Mouse (Mus musculus): ENCODE results near the gene Lmbrd1. TPM values are rescaled to one million over a fixed set of nuclear protein-coding genes. Genes with fewer than 3 reads are reported as not detected.

Gene Lmbrd1
- polyA plus RNA-seq, 1 experiment from 2014 or later = 33.7 TPM

- Histone ChIP-seq H3K4me2 (ENCODE audit: low read length) (peak overlapping the region; percentile 69), H3K36me3 (ENCODE audit: control insufficient read depth, insufficient read depth, low read length) (no peaks in the 10 kb centered on the region), H3K4me3 (ENCODE audit: low read depth, low read length) (peak overlapping the region; percentile 76), H3K27ac (ENCODE audit: low read depth, low read length) (peak overlapping the region; percentile 76), H3K4me1 (ENCODE audit: control insufficient read depth, insufficient read depth, low read length) (peaks cover 4% of the 10 kb centered on the region), H3K9ac (ENCODE audit: low read length) (peak overlapping the region; percentile 88), H3K9me3 (replicated peaks; ENCODE audit: control insufficient read depth, low read length) (no peaks in the 10 kb centered on the region), H3K27me3 (replicated peaks; ENCODE audit: control insufficient read depth, insufficient read depth, low read length) (no peaks in the 10 kb centered on the region)
- ATAC-seq = no peak
- no peak for DNase-seq (ENCODE audit: low spot score)
- WGBS = 3% methylated on average over 13 of the region's 13 CpGs
These were observed 641 bp downstream of the Lmbrd1 start for GRCm38 (mm10) chr1:24679071-24679470.

GRCm38 (mm10) chr1:24680991-24681390 is 2.6 kb downstream of the Lmbrd1 start:
- Histone ChIP-seq H3K27ac (ENCODE audit: low read depth, low read length) (no peak overlapping the region), H3K4me3 (ENCODE audit: low read depth, low read length) (no peak overlapping the region), H3K9me3 (replicated peaks; ENCODE audit: control insufficient read depth, low read length) (no peaks in the 10 kb centered on the region), H3K4me2 (ENCODE audit: low read length) (no peak overlapping the region), H3K9ac (ENCODE audit: low read length) (no peak overlapping the region), H3K36me3 (ENCODE audit: control insufficient read depth, insufficient read depth, low read length) (no peaks in the 10 kb centered on the region), H3K27me3 (replicated peaks; ENCODE audit: control insufficient read depth, insufficient read depth, low read length) (no peaks in the 10 kb centered on the region), H3K4me1 (ENCODE audit: control insufficient read depth, insufficient read depth, low read length) (peaks cover 4% of the 10 kb centered on the region)
- no peak for DNase-seq (ENCODE audit: low spot score)
- ATAC-seq = no peak
- WGBS = over 99% methylated on average over 3 of the region's 3 CpGs

DNA sequence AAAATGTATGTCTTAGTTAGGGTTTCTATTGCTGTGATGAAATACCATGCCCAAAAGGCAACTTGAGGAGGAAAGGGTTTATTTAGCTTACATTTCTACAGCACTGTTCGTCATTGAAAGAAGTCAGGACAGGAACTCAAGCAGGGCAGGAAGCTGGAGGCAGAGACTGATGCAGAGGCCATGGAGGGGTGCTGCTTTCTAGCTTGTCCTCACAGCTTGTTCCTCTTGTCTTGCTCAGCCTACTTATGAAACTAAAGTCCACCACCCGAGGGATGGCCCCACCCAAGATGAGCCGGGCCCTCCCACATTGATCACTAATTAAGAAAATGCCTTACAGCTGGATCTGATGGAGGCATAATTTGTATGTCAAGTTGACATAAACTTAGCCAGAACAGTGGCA is 3.5 kb downstream of the Lmbrd1 start:
- Histone ChIP-seq H3K27me3 (replicated peaks; ENCODE audit: control insufficient read depth, insufficient read depth, low read length) (no peaks in the 10 kb centered on the region), H3K4me2 (ENCODE audit: low read length) (no peak overlapping the region), H3K9me3 (replicated peaks; ENCODE audit: control insufficient read depth, low read length) (no peaks in the 10 kb centered on the region), H3K36me3 (ENCODE audit: control insufficient read depth, insufficient read depth, low read length) (no peaks in the 10 kb centered on the region), H3K27ac (ENCODE audit: low read depth, low read length) (no peak overlapping the region), H3K9ac (ENCODE audit: low read length) (no peak overlapping the region), H3K4me3 (ENCODE audit: low read depth, low read length) (no peak overlapping the region), H3K4me1 (ENCODE audit: control insufficient read depth, insufficient read depth, low read length) (peaks cover 4% of the 10 kb centered on the region)
- WGBS = 81% methylated on average over 3 of the region's 3 CpGs
- ATAC-seq (no peak), DNase-seq (ENCODE audit: low spot score) (no peak)

- DNase-seq (ENCODE audit: low spot score) = peak; percentile 42
- peaks cover 4% of the 10 kb centered on the region for H3K4me1 ChIP-seq (ENCODE audit: control insufficient read depth, insufficient read depth, low read length)
- no peak overlapping the region for H3K9ac ChIP-seq (ENCODE audit: low read length)
- WGBS = 91% methylated on average over 1 of the region's 1 CpGs
- peak; percentile 90 for ATAC-seq
- H3K9me3 ChIP-seq (replicated peaks; ENCODE audit: control insufficient read depth, low read length) = no peaks in the 10 kb centered on the region
- no peak overlapping the region for H3K27ac ChIP-seq (ENCODE audit: low read depth, low read length)
- H3K36me3 ChIP-seq (ENCODE audit: control insufficient read depth, insufficient read depth, low read length) = no peaks in the 10 kb centered on the region
- H3K4me2 ChIP-seq (ENCODE audit: low read length) = no peak overlapping the region
- no peak overlapping the region for H3K4me3 ChIP-seq (ENCODE audit: low read depth, low read length)
- no peaks in the 10 kb centered on the region for H3K27me3 ChIP-seq (replicated peaks; ENCODE audit: control insufficient read depth, insufficient read depth, low read length)
These were observed 5.5 kb downstream of the Lmbrd1 start for GRCm38 (mm10) chr1:24683947-24684346.

GRCm38 (mm10) chr1:24685606-24686005 is 7.2 kb downstream of the Lmbrd1 start:
- Histone ChIP-seq H3K27me3 (replicated peaks; ENCODE audit: control insufficient read depth, insufficient read depth, low read length) (no peaks in the 10 kb centered on the region), H3K36me3 (ENCODE audit: control insufficient read depth, insufficient read depth, low read length) (no peaks in the 10 kb centered on the region), H3K9ac (ENCODE audit: low read length) (no peak overlapping the region), H3K4me3 (ENCODE audit: low read depth, low read length) (no peak overlapping the region), H3K27ac (ENCODE audit: low read depth, low read length) (no peak overlapping the region), H3K4me2 (ENCODE audit: low read length) (no peak overlapping the region), H3K4me1 (ENCODE audit: control insufficient read depth, insufficient read depth, low read length) (no peaks in the 10 kb centered on the region), H3K9me3 (replicated peaks; ENCODE audit: control insufficient read depth, low read length) (no peaks in the 10 kb centered on the region)
- DNase-seq (ENCODE audit: low spot score) (no peak), ATAC-seq (no peak)
- WGBS = 95% methylated on average over 7 of the region's 7 CpGs

GRCm38 (mm10) chr1:24686235-24687021 is 8.0 kb downstream of the Lmbrd1 start:
- ATAC-seq = peak; percentile 89
- Histone ChIP-seq H3K36me3 (ENCODE audit: control insufficient read depth, insufficient read depth, low read length) (no peaks in the 10 kb centered on the region), H3K4me2 (ENCODE audit: low read length) (no peak overlapping the region), H3K9ac (ENCODE audit: low read length) (no peak overlapping the region), H3K27me3 (replicated peaks; ENCODE audit: control insufficient read depth, insufficient read depth, low read length) (no peaks in the 10 kb centered on the region), H3K4me3 (ENCODE audit: low read depth, low read length) (no peak overlapping the region), H3K9me3 (replicated peaks; ENCODE audit: control insufficient read depth, low read length) (no peaks in the 10 kb centered on the region), H3K27ac (ENCODE audit: low read depth, low read length) (no peak overlapping the region), H3K4me1 (ENCODE audit: control insufficient read depth, insufficient read depth, low read length) (no peaks in the 10 kb centered on the region)
- peak; percentile 68 for DNase-seq (ENCODE audit: low spot score)
- 71% methylated on average over 4 of the region's 4 CpGs for WGBS

- Histone ChIP-seq H3K9ac (ENCODE audit: low read length) (no peak overlapping the region), H3K4me1 (ENCODE audit: control insufficient read depth, insufficient read depth, low read length) (no peaks in the 10 kb centered on the region), H3K9me3 (replicated peaks; ENCODE audit: control insufficient read depth, low read length) (no peaks in the 10 kb centered on the region), H3K4me2 (ENCODE audit: low read length) (no peak overlapping the region), H3K4me3 (ENCODE audit: low read depth, low read length) (no peak overlapping the region), H3K36me3 (ENCODE audit: control insufficient read depth, insufficient read depth, low read length) (0 out of 2 replicates have a peak, but pooled peaks cover 8% of the 10 kb centered on the region), H3K27me3 (replicated peaks; ENCODE audit: control insufficient read depth, insufficient read depth, low read length) (no peaks in the 10 kb centered on the region), H3K27ac (ENCODE audit: low read depth, low read length) (no peak overlapping the region)
- WGBS = 90% methylated on average over 3 of the region's 3 CpGs
- no peak for ATAC-seq
- DNase-seq (ENCODE audit: low spot score) = no peak
These were observed 19.2 kb downstream of the Lmbrd1 start for GRCm38 (mm10) chr1:24697677-24698076.

DNA sequence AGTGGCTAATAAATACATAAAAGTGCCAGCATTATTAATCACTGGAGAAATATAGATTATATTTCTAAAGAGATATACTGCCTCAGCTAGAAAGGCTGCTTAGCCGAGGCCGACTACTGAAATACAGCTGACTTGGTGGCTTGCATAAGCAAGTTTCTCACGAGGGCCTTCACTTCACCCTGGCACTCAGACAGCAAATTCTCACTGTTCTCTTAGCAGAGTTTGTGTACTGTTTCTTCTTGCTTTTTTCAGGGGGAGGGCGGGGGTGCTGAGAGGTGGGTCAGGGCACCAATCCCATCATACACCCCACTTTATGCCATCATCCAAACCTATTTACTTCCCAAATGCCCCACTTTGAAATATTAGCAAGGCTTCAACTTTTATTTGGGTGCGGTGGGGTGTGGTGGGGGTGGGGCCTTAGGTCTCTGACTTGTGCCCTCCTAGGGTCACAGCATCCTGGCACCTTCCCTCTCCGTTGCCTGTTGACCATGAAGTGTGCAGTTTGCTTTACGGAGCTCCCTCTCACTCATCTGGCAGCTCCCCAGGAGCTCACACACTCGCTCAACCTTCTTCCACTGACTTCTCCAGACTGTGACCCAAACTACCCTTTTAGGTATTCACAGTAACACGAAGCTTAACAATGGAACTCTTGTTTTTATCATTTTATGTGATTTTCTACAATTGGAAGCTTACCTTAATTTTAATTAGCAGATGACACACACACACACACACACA is 19.9 kb downstream of the Lmbrd1 start:
- no peak for DNase-seq (ENCODE audit: low spot score)
- Histone ChIP-seq H3K27me3 (replicated peaks; ENCODE audit: control insufficient read depth, insufficient read depth, low read length) (no peaks in the 10 kb centered on the region), H3K4me1 (ENCODE audit: control insufficient read depth, insufficient read depth, low read length) (no peaks in the 10 kb centered on the region; the same call in 1 of the 2 replicates), H3K4me2 (ENCODE audit: low read length) (no peak overlapping the region), H3K27ac (ENCODE audit: low read depth, low read length) (no peak overlapping the region), H3K36me3 (ENCODE audit: control insufficient read depth, insufficient read depth, low read length) (0 out of 2 replicates have a peak, but pooled peaks cover 8% of the 10 kb centered on the region), H3K4me3 (ENCODE audit: low read depth, low read length) (no peak overlapping the region), H3K9ac (ENCODE audit: low read length) (no peak overlapping the region), H3K9me3 (replicated peaks; ENCODE audit: control insufficient read depth, low read length) (no peaks in the 10 kb centered on the region)
- no peak for ATAC-seq
- 69% methylated on average over 9 of the region's 9 CpGs for WGBS

DNA sequence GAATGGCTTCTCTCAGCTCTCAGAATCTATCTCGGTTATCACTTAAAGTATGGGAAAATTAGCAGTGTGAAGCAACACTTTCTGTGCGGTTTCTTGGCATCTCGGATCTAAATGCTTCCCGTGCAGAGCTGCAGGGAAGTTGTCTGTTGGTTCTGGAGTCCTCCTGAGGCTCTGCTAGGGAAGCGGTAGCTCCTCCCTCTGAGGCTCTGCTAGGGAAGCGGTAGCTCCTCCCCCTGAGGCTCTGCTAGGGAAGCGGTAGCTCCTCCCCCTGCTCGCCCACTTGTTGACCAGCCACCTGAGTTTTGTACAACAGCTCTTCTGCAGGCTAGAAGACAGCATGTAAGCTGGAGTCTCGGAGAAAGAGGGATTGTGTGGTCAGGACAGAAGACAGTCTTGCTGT is 20.9 kb downstream of the Lmbrd1 start:
- no peak overlapping the region for H3K9ac ChIP-seq (ENCODE audit: low read length)
- no peaks in the 10 kb centered on the region; the same call in 1 of the 2 replicates for H3K4me1 ChIP-seq (ENCODE audit: control insufficient read depth, insufficient read depth, low read length)
- no peaks in the 10 kb centered on the region for H3K27me3 ChIP-seq (replicated peaks; ENCODE audit: control insufficient read depth, insufficient read depth, low read length)
- ATAC-seq (peak; percentile 60; the same call in 1 of the 2 replicates), DNase-seq (ENCODE audit: low spot score) (peak; percentile 30)
- H3K27ac ChIP-seq (ENCODE audit: low read depth, low read length) = no peak overlapping the region
- H3K9me3 ChIP-seq (replicated peaks; ENCODE audit: control insufficient read depth, low read length) = no peaks in the 10 kb centered on the region
- no peak overlapping the region for H3K4me2 ChIP-seq (ENCODE audit: low read length)
- H3K4me3 ChIP-seq (ENCODE audit: low read depth, low read length) = no peak overlapping the region
- WGBS = 24% methylated on average over 9 of the region's 9 CpGs
- 0 out of 2 replicates have a peak, but pooled peaks cover 8% of the 10 kb centered on the region for H3K36me3 ChIP-seq (ENCODE audit: control insufficient read depth, insufficient read depth, low read length)

Measured in forebrain, embryonic 14.5 days (tissue).